Mouse (Mus musculus): ENCODE data around the gene Zfp638.

GRCm38 (mm10) chr6:84016851-84017250, 149.9 kb downstream of the Zfp638 start:
- TF ChIP-seq CTCF (IDR thresholded peaks at IDR 0.05; ENCODE audit: low read depth), result no peak
- no peak for TF ChIP-seq EP300 (IDR thresholded peaks at IDR 0.05; ENCODE audit: low read depth)

All from liver, embryonic 14.5 days (tissue).